Mouse (Mus musculus): ENCODE results near the gene Cep97.
A peak's percentile ranks its signal among the peaks of the same experiment; 100 is the strongest.
"Not testable (repeated sequence)": the region's sequence is repeated elsewhere in the genome, so short reads cannot be mapped to it uniquely, and the experiment has no call there.

Cep97 gene

DNA sequence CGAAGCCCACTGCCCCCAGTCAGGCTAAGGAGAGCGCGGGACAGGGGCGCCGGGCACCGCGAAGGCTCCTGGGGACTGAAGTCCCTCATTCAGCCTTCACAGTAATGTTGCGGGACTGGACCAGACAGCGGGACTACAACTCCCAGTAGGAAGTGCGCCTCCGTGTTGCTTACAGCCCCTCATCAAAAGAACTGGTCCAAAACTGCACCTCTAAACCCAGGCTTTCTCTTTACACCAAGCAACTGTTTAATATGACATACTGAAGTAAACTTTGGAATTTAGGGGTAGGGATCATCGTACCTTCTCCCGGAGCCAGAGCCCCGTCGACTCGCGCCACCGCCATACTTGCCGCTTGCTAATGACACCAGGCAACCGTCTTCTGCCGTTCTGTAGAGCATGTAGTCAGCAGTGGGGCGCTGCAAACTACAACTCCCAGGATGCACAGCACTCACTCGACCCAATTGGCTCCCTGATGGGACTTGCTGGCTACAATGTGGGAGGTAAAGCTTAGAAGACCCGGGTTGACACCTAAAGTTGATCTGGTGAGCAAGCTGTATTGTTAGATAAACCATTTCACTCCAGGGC, at the start of gene Cep97:
Gene Cep97 (minus strand): TSS at position 403 of the 585 bp plus-strand sequence.
- peak; percentile 95 for DNase-seq

DNA sequence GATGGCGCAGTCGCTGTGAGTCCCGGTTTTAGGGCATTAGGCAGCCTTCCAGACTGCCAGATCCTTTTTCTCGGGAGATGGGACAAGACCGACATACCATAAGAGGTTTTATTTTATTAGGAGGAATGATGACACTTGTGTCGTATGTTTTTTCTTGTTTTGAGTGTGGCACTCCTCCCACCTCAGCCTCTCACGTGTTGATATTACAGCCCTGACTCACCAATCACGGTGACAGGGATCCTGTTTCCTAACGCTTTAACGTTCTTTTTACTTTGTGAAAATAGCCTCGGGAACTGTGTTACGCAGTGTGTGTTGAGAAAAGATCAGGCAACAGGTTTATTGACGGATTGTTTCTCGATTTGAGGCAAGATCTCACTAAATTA, 40.2 kb upstream of the Cep97 start:
- no peak for DNase-seq

DNA sequence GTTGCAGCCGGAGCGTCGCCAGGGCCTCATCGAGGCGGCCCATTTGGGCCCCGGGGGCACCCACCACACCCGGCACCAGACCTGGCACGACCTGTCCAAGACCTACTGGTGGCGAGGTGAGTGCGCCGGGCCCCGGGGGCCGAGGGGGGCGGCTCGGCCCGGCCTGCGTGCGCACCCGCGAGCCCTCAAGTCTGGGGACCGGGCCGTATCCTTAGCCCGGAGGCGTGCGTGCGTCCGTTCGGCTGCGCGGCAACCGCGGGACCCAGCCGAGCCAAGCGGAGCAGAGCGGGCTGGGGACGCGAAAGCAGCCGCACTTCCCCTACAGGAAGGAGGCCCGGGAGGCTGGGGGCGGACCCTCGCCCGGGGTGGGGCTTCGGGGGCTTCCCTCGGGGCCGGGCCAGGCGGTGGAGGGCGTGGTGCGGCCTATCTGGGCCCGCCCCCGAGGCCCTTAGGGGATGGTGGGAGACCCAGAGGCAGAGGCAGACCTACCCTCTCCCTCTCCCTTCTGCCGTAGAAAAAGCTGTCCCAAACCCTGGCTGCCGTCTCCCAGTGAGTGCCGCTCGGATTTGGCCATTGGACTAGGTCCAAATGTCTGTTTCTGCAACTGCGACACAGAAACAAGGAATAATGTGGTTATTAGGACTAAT, 39.7 kb upstream of the Cep97 start:
- DNase-seq, result peak; percentile 74

DNA sequence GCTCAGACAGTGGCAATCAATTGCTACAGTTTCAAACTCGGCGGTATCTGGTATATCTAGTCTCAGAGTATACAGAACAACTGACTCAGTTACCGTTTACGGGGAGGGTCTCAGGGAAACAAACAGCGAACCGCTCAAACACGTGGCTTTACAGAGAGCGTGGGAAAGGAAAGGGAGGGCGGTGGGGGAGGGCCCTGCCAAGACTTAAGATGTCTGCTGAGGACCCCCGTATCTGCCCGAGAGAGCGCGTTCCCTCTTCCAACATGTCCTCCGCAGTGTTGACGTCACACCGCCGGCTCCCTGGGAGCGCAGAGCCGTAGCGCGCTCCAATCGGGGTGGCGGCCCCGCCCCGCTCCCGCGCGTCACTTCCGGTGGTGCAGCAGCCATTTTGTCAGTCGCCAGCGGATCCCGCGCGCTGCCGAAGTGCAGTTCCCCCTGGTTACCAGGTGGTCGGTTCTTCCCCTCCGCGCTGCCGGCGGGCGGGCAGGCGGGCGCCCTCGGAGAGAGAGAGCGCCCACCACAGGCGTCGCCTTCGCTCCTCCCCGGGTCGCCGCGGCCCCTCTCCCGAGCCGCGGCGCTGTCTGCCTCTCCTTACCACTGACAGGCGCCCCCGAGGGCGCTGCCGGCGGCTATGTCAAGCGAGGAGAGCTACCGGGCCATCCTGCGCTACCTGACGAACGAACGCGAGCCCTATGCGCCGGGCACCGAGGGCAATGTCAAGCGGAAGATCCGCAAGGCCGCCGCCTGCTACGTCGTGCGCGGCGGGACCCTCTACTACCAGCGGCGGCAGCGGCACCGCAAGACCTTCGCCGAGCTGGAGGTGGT, 39.0 kb upstream of the Cep97 start, which contains the start of gene Zbtb11:
Gene Zbtb11 (plus strand): TSS at position 453 of the 825 bp plus-strand sequence.
- DNase-seq, result peak; percentile 98

DNA sequence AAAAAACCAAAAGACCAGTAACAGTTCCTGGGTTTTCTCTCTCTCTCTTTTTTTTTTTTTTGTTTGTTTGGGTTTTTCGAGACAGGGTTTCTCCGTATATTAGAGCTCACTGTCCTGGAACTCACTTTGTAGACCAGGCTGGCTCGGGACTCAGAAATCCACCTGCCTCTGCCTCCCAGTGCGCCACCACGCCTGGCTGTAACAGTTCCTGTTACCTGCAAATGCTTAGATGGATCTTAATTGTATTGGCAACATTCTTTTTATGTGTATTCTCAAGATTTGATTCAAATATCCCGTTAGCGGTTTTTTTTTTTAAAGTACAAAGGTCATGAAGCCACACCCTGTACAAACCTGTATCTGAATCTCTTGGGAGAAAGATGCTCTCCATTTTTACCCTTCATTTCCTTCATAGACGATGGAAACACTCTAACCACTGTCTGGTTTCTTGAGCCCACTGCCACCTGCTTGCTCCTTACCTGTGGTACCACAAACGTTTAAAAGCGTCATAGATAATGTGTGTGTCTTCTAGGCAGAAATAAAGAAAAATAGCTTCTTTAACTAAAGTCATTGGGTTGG, 38.1 kb upstream of the Cep97 start:
- DNase-seq, result no peak

DNA sequence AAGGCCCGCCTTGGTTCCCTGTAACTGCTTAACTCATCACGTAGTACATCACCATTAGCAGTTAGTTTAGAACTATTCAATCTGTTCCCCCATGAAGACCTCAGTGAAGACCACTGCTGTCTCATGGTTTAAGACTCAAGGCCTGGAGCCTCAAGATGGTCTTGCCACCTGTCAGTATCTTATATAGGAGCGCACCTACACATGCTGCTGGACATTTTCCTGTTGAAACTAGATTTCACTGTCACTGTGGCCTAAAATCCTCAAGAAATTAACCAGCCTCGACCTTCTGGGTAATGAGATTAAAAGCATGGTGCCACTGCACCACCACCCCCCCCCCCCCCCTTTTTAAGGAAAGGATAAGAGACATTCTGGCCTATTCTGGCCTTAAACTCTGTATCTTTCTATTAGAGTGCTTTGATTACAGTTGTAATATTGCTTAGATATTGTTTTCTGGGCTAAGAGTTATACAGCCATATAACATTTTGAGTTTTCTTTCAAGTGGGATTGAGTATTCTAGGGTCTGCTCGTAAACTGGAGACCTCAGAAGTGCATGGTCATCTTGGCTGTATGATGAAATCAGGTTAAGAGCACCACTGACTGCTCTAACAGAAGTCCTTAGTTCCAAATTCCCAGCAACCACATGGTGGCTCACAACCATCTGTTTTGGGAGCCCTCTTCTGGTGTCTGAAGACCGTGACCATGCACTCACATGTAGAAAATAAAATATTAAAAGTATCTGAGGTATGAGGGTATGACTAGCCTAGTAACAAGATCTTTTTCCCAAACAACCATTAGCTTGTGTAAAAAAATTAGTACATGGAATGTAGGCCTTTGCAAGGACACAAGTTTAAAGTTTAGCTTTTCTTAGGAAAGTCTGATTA, 37.3 kb upstream of the Cep97 start:
- no peak for DNase-seq

DNA sequence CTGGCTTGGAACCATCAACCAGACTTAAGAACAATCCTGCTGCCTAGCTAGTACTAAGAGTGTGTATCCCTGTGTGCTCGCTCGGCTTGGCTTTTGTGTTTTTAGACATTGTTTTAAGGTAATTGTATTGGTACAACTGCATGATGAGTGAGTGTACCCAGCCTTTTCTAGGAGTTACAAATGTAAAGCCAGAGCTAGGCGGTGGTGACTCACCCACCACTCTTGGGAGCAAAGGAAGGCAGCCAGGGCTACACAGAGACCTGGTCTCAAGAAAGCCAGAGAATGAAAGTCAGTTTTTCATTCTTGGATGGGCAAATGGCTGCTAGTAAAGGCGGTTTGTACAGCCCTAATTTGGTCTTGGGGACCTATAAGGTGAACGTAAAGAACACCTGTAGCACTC, 35.8 kb upstream of the Cep97 start:
- DNase-seq, result no peak

DNA sequence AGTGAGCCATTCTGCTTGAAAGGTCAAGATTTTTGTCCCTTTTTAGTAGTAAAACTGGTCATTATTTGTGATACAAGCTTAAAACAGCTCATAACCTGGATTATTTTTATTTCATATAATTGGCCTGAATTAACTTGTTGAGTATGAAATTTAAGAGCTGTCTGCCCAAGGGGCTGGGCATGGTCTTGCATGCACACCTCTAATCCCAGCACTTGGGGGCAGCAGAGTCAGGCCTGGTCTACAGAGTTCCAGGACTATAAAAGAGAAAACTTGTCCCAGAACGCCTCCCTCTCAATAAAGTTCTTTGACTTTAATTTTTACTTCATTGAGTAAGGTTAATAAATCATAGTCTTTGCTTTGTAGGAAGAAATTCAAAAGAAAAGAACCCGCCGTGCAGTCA, 34.5 kb upstream of the Cep97 start:
- no peak for DNase-seq

DNA sequence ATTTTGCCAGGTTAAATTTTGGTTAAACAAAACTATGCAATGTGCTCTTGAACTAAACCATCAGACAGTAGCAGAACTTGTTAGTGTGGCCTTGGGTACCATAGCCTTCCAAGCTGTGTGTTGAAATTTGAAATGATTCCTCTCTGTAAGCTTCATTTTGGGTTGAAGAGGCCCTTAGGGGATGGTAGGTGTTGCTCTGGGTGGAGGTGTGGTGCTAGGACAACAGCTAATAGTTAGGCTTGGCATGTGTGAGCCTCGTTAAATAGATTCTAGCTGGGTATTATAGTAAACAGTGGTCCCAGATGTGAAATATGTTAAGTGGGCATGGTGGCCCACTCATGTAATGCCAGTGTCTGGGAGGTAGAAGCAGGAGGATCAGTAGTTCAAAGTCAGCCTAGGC, 32.6 kb upstream of the Cep97 start:
- no peak for DNase-seq

DNA sequence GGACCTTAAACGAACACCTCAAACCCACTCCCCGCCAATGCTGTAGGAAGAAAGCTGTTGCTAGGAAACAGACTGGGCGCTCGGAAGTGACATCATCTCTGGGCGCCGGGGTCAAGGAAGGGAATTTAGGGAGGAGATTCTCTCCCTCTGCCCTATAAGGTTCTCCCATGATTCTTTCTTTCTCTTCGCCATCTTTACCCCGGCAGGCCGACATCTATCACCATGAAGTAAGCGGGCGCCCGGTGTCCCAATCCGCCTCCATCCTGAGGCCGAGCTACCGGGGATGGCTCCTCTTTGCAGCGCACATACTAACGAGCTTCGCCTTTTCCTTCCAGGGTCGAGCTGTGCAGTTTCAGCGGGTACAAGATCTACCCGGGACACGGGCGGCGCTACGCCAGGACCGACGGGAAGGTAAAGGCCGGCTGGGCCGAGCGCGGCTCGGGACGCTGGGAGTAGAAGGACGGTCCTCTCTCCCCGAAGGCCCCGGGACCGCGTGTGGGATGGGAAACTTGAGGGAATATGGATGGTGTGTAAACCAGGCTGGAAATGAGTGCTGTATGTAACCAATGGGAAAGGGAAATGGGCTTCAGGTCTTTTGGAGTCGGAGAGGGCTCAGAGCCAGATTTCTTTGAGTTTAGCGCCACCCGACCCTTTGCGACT, 31.7 kb upstream of the Cep97 start, which contains the start of gene Rpl24:
Gene Rpl24 (plus strand): TSS at position 64 of the 660 bp plus-strand sequence.
- DNase-seq, result peak; percentile 96

DNA sequence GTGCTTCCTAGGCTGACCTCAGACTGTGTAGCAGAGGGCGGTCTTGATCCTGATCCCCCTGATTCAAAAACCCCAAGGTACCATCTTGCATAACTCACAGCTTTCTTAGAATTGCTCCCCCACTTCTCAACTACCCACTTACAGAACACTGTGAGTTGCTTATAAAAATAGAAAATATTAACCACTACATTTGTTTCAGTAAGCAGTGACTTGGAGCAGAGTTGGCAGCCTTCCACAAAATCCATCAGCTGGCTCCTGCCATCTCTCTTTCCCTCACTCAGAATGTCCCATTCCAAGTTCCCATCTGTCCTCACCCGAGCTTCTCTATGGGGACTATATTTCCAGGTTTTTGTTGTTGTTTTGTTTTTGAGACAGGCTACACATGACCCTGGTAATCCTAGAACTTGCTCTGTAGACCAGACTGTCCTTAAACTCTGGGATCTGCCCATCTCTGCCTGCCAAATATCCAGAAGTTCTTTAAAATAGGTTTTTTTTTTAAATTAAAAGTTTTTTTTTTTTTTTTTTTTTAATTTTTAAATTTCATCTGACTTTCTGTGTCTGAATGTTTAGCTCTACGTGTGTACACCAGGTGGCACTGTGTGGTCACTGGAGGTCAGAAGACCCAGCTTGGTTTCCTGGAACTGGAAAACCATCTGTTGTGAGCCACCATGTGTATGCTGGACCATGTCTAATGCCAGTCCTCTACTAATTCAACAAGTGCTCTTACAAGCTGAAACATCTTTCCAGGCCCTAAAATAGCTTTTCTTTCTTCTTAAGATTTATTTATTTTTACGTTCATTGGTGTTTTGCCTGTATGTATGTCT, 29.7 kb upstream of the Cep97 start:
- no peak for DNase-seq

DNA sequence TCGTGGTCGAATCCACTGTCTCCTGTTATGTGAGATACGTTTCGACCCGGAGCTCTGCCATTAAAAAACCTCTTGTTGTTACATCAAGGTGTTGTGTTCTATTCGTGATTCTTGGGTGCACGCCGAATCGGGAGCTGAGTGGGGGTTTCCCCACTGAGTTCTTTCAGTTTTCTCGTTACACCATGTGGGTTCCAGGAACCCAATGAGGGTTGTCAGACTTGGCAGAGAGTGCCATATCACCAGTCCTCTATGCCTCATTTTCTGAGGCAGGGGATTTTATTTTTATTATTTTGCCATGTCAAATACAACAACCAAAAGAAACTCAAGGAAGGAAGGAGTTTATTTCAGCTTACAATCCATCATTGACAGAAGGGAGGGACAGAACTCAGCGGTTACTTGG, 28.4 kb upstream of the Cep97 start:
- not testable (repeated sequence) for DNase-seq

DNA sequence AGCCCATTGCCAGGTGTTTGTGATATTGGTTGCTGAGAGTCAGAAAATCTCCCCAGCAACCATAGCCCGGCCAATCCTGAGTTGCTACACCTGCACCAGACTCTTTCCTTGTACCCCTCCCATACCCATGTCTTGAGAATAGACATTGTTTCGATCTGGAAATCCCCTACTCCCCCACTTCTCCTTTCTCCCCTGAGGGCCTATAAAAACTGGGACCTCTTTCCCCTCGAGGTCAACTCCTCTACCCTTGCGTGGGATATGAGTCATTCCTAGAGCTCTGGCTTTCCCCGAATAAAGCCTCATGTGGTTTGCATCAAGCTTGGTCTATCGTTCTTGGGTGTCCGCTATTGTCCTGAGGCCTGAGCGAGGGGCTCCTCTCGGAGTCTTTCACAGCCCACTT, 19.5 kb upstream of the Cep97 start:
- not testable (repeated sequence) for DNase-seq

DNA sequence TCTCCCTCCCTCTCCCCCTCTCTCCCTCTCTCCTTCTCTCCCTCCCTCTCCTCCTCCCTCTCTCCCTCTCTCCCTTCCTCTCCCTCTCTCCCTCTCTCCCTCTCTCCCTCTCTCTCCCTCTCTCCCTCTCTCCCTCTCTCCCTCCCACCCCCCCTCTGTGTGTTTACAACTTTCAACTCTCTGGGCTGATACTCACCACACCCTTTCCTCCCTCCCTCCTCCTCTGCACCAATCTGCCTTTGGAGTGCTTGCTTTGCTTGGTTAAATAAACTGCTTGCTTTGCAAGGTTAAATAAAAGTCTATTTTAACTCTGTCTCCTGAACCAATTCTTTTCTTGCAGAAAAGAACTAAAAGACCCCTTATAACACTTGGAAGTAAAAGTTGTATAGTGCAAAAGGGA, 18.1 kb upstream of the Cep97 start:
- no peak for DNase-seq

DNA sequence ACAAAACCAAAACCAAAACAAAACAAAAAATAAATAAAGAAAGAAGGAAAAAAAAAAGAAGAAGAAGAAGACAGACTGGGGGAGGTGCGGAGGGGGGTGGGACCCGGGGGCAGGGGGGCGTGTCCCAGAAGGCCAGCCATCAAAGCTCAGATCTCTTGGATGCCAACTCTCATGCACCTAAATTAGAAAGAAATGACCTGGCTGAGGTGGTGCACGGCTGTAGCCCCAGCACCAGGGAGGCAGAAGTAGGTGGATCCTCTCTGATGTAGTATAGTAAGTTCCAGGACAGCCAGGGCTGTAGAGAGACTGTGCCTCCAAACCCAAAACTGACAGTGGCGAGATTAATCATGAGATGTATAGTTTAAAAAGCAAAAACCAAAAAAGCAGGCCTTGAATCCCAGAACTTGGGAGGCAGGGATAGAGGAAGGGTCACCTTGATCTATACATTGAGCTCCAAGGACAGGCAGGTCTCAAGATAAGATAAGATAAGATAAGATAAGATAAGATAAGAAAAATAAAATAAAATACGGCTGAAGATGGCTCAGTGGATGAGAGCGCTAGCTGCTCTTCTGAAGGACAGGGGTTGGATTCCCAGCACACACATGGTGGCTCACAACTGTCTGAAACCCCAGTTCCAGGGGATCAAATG, 17.1 kb upstream of the Cep97 start:
- DNase-seq, result no peak

DNA sequence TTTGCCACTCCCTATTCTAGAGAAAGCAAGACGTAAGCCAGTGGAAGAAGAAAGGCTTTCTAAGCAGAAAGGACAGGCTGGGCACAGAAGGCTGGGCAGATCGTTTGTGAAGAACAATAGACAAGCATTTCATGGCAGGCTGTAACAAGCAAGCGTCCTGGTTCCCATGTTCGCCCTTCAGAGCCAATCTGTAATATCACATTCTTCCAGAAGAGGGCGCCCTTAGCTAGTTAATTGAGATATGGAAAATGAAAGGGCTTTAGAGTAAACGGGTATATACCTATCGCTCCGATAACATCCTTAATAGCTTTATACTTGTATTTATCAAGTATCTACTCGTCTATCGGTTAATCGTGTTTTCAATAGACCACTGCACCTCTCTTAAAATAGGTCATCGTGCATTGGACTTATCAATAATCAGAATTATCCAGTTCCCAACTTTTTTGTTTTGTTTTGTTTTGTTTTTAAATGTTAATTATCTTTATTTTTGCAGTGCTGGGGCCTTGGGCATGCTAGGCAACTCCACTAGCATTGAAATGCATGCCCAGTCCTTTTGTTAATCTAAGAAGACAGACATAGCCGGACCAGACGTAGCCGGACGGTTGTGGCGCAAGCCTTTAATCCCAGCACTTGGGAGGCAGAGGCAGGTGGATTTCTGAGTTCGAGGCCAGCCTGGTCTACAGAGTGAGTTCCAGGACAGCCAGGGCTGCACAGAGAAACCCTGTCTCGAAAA, 16.5 kb upstream of the Cep97 start:
- peak; percentile 88 for DNase-seq

DNA sequence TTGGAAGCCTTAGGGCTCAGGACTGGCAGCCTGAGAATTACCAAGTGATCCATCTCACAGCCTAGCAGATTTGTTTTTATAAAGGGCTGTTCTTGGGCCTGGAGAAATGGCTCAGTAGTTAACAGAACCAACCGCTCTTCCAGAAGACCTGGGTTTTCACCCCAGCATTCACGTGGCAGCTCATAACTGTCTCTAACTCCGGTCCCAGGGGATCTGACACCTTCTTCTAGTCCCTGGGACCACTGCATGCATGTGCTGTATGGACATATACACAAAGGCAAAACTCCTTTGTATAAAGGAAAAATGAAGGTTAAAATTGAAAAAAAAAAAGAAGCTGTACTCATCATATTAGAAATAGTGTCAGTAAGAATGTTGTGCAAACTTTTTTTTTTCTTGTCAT, 15.8 kb upstream of the Cep97 start:
- DNase-seq, result no peak

DNA sequence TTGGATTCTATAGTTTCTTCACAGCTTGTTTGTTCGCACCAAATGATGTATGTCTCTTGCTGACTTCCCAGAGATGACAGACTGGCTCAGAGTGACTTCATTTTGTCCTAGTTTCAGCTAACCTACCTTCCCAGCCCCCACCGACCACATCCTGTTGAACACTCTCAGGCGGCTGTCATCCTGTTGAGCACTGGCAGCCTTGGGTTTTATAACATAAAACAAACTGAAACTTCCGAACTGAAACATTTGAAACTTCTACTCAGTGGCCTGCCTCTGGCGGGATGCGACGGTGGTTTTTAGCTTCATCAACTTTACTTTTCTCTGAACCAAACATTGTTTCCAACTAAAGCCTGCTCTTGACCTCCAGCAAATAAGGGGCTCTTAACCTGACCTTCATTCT, 14.3 kb upstream of the Cep97 start:
- DNase-seq, result no peak

DNA sequence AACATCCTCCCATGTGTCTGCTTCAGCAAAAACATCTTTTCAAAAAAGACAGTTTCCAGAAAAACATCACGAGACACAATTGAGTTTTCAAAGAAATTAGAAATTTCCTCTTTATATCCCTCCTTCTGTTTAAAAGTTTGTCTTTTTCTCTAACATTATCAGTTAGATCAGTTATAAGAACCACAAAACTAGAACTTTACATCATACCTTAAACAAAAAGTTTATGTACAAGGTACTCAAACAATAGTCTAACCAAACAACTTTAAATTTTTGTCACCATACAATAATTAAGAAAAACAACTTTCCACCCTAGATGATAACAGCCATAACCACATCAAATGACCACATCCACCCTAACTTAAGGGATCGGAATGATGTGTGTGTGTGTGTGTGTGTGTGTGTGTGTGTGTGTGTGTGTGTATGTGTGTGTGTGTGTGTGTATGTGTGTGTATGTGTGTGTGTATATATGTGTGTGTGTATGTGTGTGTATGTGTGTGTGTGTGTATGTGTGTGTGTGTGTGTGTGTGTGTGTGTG, 13.3 kb upstream of the Cep97 start:
- DNase-seq, result not testable (repeated sequence)

DNA sequence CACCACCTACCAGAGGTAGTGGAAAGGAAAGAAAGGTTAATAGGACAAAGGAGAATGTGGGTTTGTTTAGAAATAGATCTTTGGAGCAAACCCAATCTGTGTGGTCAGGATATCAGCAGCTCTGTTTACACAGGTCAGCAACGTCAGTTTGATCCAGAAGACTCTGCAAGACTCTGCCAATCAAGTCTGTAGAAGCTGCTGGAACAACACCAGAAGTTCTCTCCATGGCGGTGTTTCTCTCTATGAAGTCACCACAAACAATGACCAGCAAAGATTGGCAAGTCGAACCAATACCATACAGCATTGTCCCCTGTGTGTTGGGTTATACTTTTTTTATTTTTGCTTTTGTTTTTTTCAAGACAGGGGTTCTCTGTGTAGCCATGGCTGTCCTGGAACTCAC, 12.6 kb upstream of the Cep97 start:
- no peak for DNase-seq

Measured in cerebellum, adult 9-10 months (tissue).